Mouse (Mus musculus) liver, embryonic 14.5 days (tissue): ENCODE measurements around the gene Mical2.

Source experiments
- CTCF ChIP-seq: IDR thresholded peaks from 2 replicates; pipeline ENCODE4 v1.5.1; 2016; ENCODE audit warnings: antibody characterized with exemption, low read depth, control low read depth
- EP300 ChIP-seq: IDR thresholded peaks from 2 replicates; pipeline ENCODE4 v1.6.1; 2016; ENCODE audit warnings: antibody characterized with exemption, low read depth

DNA sequence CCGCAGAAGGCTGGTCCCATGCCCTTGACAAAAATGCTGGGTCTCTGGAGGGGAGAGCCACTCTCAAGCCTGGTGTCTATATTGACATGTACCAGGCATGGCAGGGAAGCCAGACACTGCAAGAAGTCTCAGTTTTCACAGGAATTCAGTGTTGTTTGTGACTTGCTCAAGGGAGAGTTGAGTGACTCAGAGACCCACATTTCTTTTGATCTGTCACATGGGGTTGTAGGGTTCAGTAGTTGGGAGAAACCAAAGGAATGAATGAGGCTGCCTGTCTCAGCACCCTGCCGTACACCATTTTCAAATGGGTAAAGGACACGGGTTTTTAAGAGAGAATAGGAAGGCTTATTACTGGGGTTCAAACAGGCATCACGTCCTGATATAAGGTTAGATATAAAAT lies 33.6 kb downstream of the Mical2 start:
- no peak for TF ChIP-seq CTCF
- TF ChIP-seq EP300, result no peak
